Comparison of ENCODE assay signal across 8 mouse cellular contexts in genomic region chr6:40471720-40472010, GRCm38 (mm10). TPM values are rescaled to one million over a fixed set of nuclear protein-coding genes. Genes with fewer than 3 reads are reported as not detected.
DNase-seq lines count a peak whose midpoint lies in the region; ATAC-seq and TF ChIP-seq lines count a peak whose summit lies in the region.

No protein-coding gene starts in this region.

- H3K27me3 ChIP-seq in erythroblast, embryonic 14.5 days (ENCODE audit: control insufficient read depth), result peaks cover 4% of the 10 kb centered on the region; the same call in 1 of the 2 replicates
- H3K27me3 ChIP-seq in thymus, adult 2 months (ENCODE audit: control insufficient read depth, insufficient read depth, low read length), result no peaks in the 10 kb centered on the region
- no peaks in the 10 kb centered on the region for H3K27me3 ChIP-seq in limb, embryonic 14.5 days (ENCODE audit: control insufficient read depth, insufficient read depth, low read length)

- ATAC-seq in erythroblast, adult 5-6 weeks (replicated peaks; ENCODE audit: low FRiP score, poor library complexity, severe bottlenecking), result no peak
- no peak for ATAC-seq in limb, embryonic 14.5 days (ENCODE audit: low FRiP score, low read depth)

- H3K4me1 ChIP-seq in erythroblast, embryonic 14.5 days (ENCODE audit: control insufficient read depth), result peaks cover 17% of the 10 kb centered on the region
- H3K4me1 ChIP-seq in thymus, adult 2 months (replicated peaks; ENCODE audit: control insufficient read depth, insufficient read depth, low read length), result peaks cover 3% of the 10 kb centered on the region
- peaks cover 4% of the 10 kb centered on the region; the same call in 1 of the 2 replicates for H3K4me1 ChIP-seq in limb, embryonic 14.5 days (ENCODE audit: control insufficient read depth, insufficient read depth, low read length)

- DNase-seq in thymus, adult 2 months, result peak; percentile 3
- no peak for DNase-seq in thymus, postnatal 36 days
- DNase-seq in limb, embryonic 14.5 days (ENCODE audit: low spot score), result peak; percentile 9
- no peak for DNase-seq in adrenal gland, adult 2 months
- no peak for DNase-seq in frontal cortex, postnatal 36 days (ENCODE audit: low spot score in 2 of 2)
- DNase-seq in natural killer cell, adult 2 months (ENCODE audit: low spot score in 2 of 2), result no peak

- peak overlapping the region; percentile 92 for H3K9ac ChIP-seq in limb, embryonic 14.5 days (ENCODE audit: low read depth, low read length, severe bottlenecking)

- WGBS in thymus, adult 2 months, result 0% methylated on average over 7 of the region's 7 CpGs
- under 1% methylated on average over 7 of the region's 7 CpGs for WGBS in limb, embryonic 14.5 days

- H3K4me3 ChIP-seq in erythroblast, embryonic 14.5 days (replicated peaks), result peak overlapping the region; percentile 92
- H3K4me3 ChIP-seq in thymus, adult 2 months (ENCODE audit: control insufficient read depth, insufficient read depth, low read length), result peak overlapping the region; percentile 91
- H3K4me3 ChIP-seq in limb, embryonic 14.5 days (replicated peaks; ENCODE audit: low read length), result peak overlapping the region; percentile 67

- peak overlapping the region; percentile 88 for H3K4me2 ChIP-seq in limb, embryonic 14.5 days (replicated peaks; ENCODE audit: low read depth, low read length, severe bottlenecking)

- no peaks in the 10 kb centered on the region for H3K9me3 ChIP-seq in erythroblast, embryonic 14.5 days (ENCODE audit: control insufficient read depth, low read length)
- no peaks in the 10 kb centered on the region for H3K9me3 ChIP-seq in limb, embryonic 14.5 days (ENCODE audit: control insufficient read depth, low read length)

- TF ChIP-seq CTCF in thymus, adult 2 months (IDR thresholded peaks at IDR 0.05; ENCODE audit: borderline replicate concordance, control insufficient read depth, extremely low read depth, insufficient read depth, low read length, poor library complexity), result no peak

- peak overlapping the region; percentile 56 for H3K27ac ChIP-seq in thymus, adult 2 months (ENCODE audit: control insufficient read depth, insufficient read depth, low read length)
- H3K27ac ChIP-seq in limb, embryonic 14.5 days (replicated peaks; ENCODE audit: low read depth, low read length), result peak overlapping the region; percentile 98

- H3K36me3 ChIP-seq in erythroblast, embryonic 14.5 days (ENCODE audit: control insufficient read depth), result peaks cover 33% of the 10 kb centered on the region
- peaks cover 18% of the 10 kb centered on the region for H3K36me3 ChIP-seq in thymus, adult 2 months (ENCODE audit: control insufficient read depth, insufficient read depth, low read length)
- peaks cover 34% of the 10 kb centered on the region for H3K36me3 ChIP-seq in limb, embryonic 14.5 days (ENCODE audit: control insufficient read depth, insufficient read depth, low read length)

- TF ChIP-seq POLR2A in thymus, adult 2 months (IDR thresholded peaks at IDR 0.05; ENCODE audit: control insufficient read depth, extremely low read depth, insufficient read depth, low read length, poor library complexity), result no peak
- TF ChIP-seq POLR2A in limb, embryonic 14.5 days (IDR thresholded peaks at IDR 0.05; ENCODE audit: borderline replicate concordance, extremely low read depth, insufficient read depth, insufficient read length), result no peak

RNA-seq across cellular contexts. Expression of gene Ssbp1, which starts 0.5 kb away (rescaled TPM):
- polyA plus RNA-seq in erythroblast, embryonic 14.5 days (2012), result 0.52 and 0.59 TPM in 2 replicates
- total RNA-seq in erythroblast, adult 5-6 weeks (2015; ENCODE audit: low replicate concordance), result 38.0 and 42.5 TPM in 2 replicates
- 17.8 and 23.8 TPM in 2 replicates for total RNA-seq in erythroblast, adult 5-6 weeks (2017; ENCODE audit: low replicate concordance)
- 15.9 and 19.4 TPM in 2 replicates for polyA plus RNA-seq in thymus, adult 2 months (2012; rRNA removed)
- polyA plus RNA-seq in limb, embryonic 14.5 days (2012; rRNA removed), result 67.1 and 104 TPM in 2 replicates
- polyA plus RNA-seq in limb, embryonic 14.5 days (2014; fragmentation: Nextera tagmentation; extraction: Ambion mirVana), result 129 and 136 TPM in 2 replicates
- 10 to 100 TPM; 40.4 to 53.8 TPM for total RNA-seq in adrenal gland, adult 2 months (2021)
- polyA plus RNA-seq in adrenal gland, adult 2 months (2012; rRNA removed), result 8.2 and 11.8 TPM in 2 replicates

RNA-seq across cellular contexts. Expression of gene Tas2r137, which starts 19.4 kb away (rescaled TPM):
- not detected in 2 replicates for polyA plus RNA-seq in erythroblast, embryonic 14.5 days (2012)
- not detected in 2 replicates for total RNA-seq in erythroblast, adult 5-6 weeks (2015; ENCODE audit: low replicate concordance)
- not detected in 2 replicates for total RNA-seq in erythroblast, adult 5-6 weeks (2017; ENCODE audit: low replicate concordance)
- not detected in 2 replicates for polyA plus RNA-seq in thymus, adult 2 months (2012; rRNA removed)
- polyA plus RNA-seq in limb, embryonic 14.5 days (2012; rRNA removed), result not detected in 2 replicates
- polyA plus RNA-seq in limb, embryonic 14.5 days (2014; fragmentation: Nextera tagmentation; extraction: Ambion mirVana), result not detected in 2 replicates
- under 1 TPM in 1 of 2 experiments, not detected in 1; 0.26 TPM for total RNA-seq in adrenal gland, adult 2 months (2021)
- polyA plus RNA-seq in adrenal gland, adult 2 months (2012; rRNA removed), result not detected in 2 replicates

RNA-seq across cellular contexts. Expression of gene Tas2r108, which starts 21.7 kb away (rescaled TPM):
- not detected in 2 replicates for polyA plus RNA-seq in erythroblast, embryonic 14.5 days (2012)
- not detected in 2 replicates for total RNA-seq in erythroblast, adult 5-6 weeks (2015; ENCODE audit: low replicate concordance)
- total RNA-seq in erythroblast, adult 5-6 weeks (2017; ENCODE audit: low replicate concordance), result not detected in 2 replicates
- polyA plus RNA-seq in thymus, adult 2 months (2012; rRNA removed), result 0.26 and 0.36 TPM in 2 replicates
- 0.06 and 0.09 TPM in 2 replicates for polyA plus RNA-seq in limb, embryonic 14.5 days (2012; rRNA removed)
- 0.18 TPM in 1 of 2 replicates, not detected in the other for polyA plus RNA-seq in limb, embryonic 14.5 days (2014; fragmentation: Nextera tagmentation; extraction: Ambion mirVana)
- total RNA-seq in adrenal gland, adult 2 months (2021), result not detected
- polyA plus RNA-seq in adrenal gland, adult 2 months (2012; rRNA removed), result not detected in 2 replicates

RNA-seq across cellular contexts. Expression of gene Wee2, which starts 32.8 kb away (rescaled TPM):
- not detected in 2 replicates for polyA plus RNA-seq in erythroblast, embryonic 14.5 days (2012)
- total RNA-seq in erythroblast, adult 5-6 weeks (2015; ENCODE audit: low replicate concordance), result not detected in 2 replicates
- not detected in 2 replicates for total RNA-seq in erythroblast, adult 5-6 weeks (2017; ENCODE audit: low replicate concordance)
- polyA plus RNA-seq in thymus, adult 2 months (2012; rRNA removed), result 0.04 and 0.28 TPM in 2 replicates
- polyA plus RNA-seq in limb, embryonic 14.5 days (2012; rRNA removed), result not detected in 2 replicates
- not detected in 2 replicates for polyA plus RNA-seq in limb, embryonic 14.5 days (2014; fragmentation: Nextera tagmentation; extraction: Ambion mirVana)
- not detected for total RNA-seq in adrenal gland, adult 2 months (2021)
- polyA plus RNA-seq in adrenal gland, adult 2 months (2012; rRNA removed), result not detected in 2 replicates

RNA-seq across cellular contexts. Expression of gene E330009J07Rik, which starts 35.7 kb away (rescaled TPM):
- not detected in 2 replicates for polyA plus RNA-seq in erythroblast, embryonic 14.5 days (2012)
- 7.5 and 9.6 TPM in 2 replicates for total RNA-seq in erythroblast, adult 5-6 weeks (2015; ENCODE audit: low replicate concordance)
- 2.8 and 6.0 TPM in 2 replicates for total RNA-seq in erythroblast, adult 5-6 weeks (2017; ENCODE audit: low replicate concordance)
- 14.7 and 16.3 TPM in 2 replicates for polyA plus RNA-seq in thymus, adult 2 months (2012; rRNA removed)
- polyA plus RNA-seq in limb, embryonic 14.5 days (2012; rRNA removed), result 5.5 and 5.8 TPM in 2 replicates
- 7.2 and 10.3 TPM in 2 replicates for polyA plus RNA-seq in limb, embryonic 14.5 days (2014; fragmentation: Nextera tagmentation; extraction: Ambion mirVana)
- 10 to 100 TPM; 11.9 to 15.4 TPM for total RNA-seq in adrenal gland, adult 2 months (2021)
- 4.2 and 4.7 TPM in 2 replicates for polyA plus RNA-seq in adrenal gland, adult 2 months (2012; rRNA removed)

Comparison
In these comparisons a context has a peak if more than half of its experiments do, and no peak if none do; other contexts are left out.
1. DNase-seq: peak in thymus, adult 2 months (single experiment) and limb, embryonic 14.5 days (single experiment); none in thymus, postnatal 36 days (0 of 2), adrenal gland, adult 2 months (single experiment), frontal cortex, postnatal 36 days (0 of 2) and natural killer cell, adult 2 months (0 of 2).
2. Peak in every context shown above with its lines, with median percentiles within 50 percentile points of each other: H3K4me3 ChIP-seq.